Mouse (Mus musculus) intestine, embryonic 15.5 days (tissue): ENCODE data around the gene Sh3pxd2a. TPM values are rescaled to one million over a fixed set of nuclear protein-coding genes. Genes with fewer than 3 reads are reported as not detected.

Experiments
- ATAC-seq: fragments of 200-750 bp; cut with Nextera tagmentation; 2 replicates; pipeline ENCODE4 v1.8.0; 2017; ENCODE audit warnings: moderate TSS enrichment, moderate library complexity
- H3K27ac ChIP-seq: fragments of 300-500 bp; sonication (generic); 2 replicates; pipeline ENCODE4 v1.5.1; 2015; ENCODE audit warnings: mild to moderate bottlenecking, inconsistent platforms
- H3K27me3 ChIP-seq: fragments of 300-500 bp; sonication (generic); replicated peaks from 2 replicates; pipeline ENCODE4 v1.6.1; 2015; ENCODE audit warnings: inconsistent platforms
- H3K36me3 ChIP-seq: fragments of 300-500 bp; sonication (generic); 2 replicates; pipeline ENCODE4 v1.6.1; 2015; ENCODE audit warnings: inconsistent platforms
- H3K4me1 ChIP-seq: fragments of 300-500 bp; sonication (generic); replicated peaks from 2 replicates; pipeline ENCODE4 v1.6.1; 2015; ENCODE audit warnings: inconsistent platforms
- H3K4me2 ChIP-seq: fragments of 300-500 bp; sonication (generic); replicated peaks from 2 replicates; pipeline ENCODE4 v1.6.1; 2015; ENCODE audit warnings: mild to moderate bottlenecking, inconsistent platforms
- H3K4me3 ChIP-seq: fragments of 300-500 bp; sonication (generic); replicated peaks from 2 replicates; pipeline ENCODE4 v1.5.1; 2015; ENCODE audit warnings: inconsistent platforms
- H3K9ac ChIP-seq: fragments of 300-500 bp; sonication (generic); 2 replicates; pipeline ENCODE4 v1.6.1; 2015; ENCODE audit warnings: inconsistent platforms
- H3K9me3 ChIP-seq: fragments of 300-500 bp; sonication (generic); 2 replicates; pipeline ENCODE4 v1.6.1; 2016; ENCODE audit warnings: inconsistent platforms
- WGBS: fragments of 180-500 bp; shearing (Covaris S2); methylation state at CpG from one replicate; pipeline ENCODE4 v1.1.7; 2015; 5-methylcytosine and 5-hydroxymethylcytosine counted together
- polyA plus RNA-seq: library from polyadenylated mRNA; unstranded; fragments of >200 nt; fragmentation: Nextera tagmentation; extraction: Ambion mirVana; gene quantifications from 2 replicates; pipeline ENCODE4 v1.2.1, GENCODE M21; 2015

Gene Sh3pxd2a
- polyA plus RNA-seq, 1 experiment from 2014 or later = 5.0 TPM

DNA sequence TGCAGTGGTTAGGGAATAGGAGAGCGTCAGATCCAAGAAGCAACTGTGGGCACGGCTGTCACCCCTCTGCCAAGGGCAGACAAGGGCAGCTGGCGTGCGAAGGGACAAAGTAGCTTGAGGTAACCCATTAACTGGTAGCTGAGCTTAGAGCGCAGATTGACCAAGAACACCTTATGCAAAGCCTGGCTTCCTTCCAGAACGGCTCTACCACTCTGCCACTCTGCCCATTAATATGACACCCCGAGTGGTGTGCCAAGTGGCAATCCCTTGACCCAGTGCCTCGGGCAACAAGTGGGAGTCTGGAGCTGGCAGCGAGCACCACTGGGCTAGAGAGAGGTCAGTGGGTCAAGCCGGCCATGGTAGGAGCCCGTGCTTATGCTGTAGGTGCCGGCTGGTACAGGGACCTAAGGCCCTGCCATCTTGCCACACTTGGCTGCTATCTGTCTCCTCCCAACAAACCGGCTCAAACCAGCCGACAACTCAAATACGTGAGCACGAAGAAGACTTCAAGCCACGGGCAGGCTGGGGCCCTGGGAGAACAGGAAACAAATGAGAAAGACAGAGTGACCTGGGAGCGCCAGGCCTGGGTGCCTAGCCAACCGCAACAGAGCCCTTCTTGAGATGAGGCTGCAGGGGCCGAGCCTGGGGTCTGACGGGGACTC lies 161.9 kb downstream of the Sh3pxd2a start:
- peaks cover 29% of the 10 kb centered on the region for H3K4me1 ChIP-seq
- peak overlapping the region; percentile 70; the same call in 1 of the 2 replicates for H3K27ac ChIP-seq
- no peaks in the 10 kb centered on the region for H3K27me3 ChIP-seq
- H3K4me2 ChIP-seq = peak overlapping the region; percentile 32; the same call in 1 of the 2 replicates
- no peaks in the 10 kb centered on the region for H3K9me3 ChIP-seq
- H3K4me3 ChIP-seq = no peak overlapping the region
- H3K9ac ChIP-seq = no peak overlapping the region
- WGBS = 63% methylated on average over 21 of the region's 21 CpGs
- no peaks in the 10 kb centered on the region for H3K36me3 ChIP-seq
- ATAC-seq = peak; percentile 30

- peak overlapping the region; percentile 70 for H3K27ac ChIP-seq
- H3K9ac ChIP-seq = no peak overlapping the region
- H3K36me3 ChIP-seq = no peaks in the 10 kb centered on the region
- peak overlapping the region; percentile 32 for H3K4me2 ChIP-seq
- no peak overlapping the region for H3K4me3 ChIP-seq
- peak; percentile 70 for ATAC-seq
- H3K4me1 ChIP-seq = peaks cover 29% of the 10 kb centered on the region
- 20% methylated on average over 19 of the region's 19 CpGs for WGBS
- no peaks in the 10 kb centered on the region for H3K9me3 ChIP-seq
- H3K27me3 ChIP-seq = no peaks in the 10 kb centered on the region
These were observed 162.7 kb downstream of the Sh3pxd2a start for GRCm38 (mm10) chr19:47301303-47302190.

GRCm38 (mm10) chr19:47298100-47298499 lies 166.1 kb downstream of the Sh3pxd2a start:
- Histone ChIP-seq H3K27ac (no peak overlapping the region), H3K27me3 (no peaks in the 10 kb centered on the region), H3K36me3 (no peaks in the 10 kb centered on the region; the same call in 1 of the 2 replicates), H3K9ac (no peak overlapping the region), H3K9me3 (no peaks in the 10 kb centered on the region), H3K4me3 (no peak overlapping the region), H3K4me1 (peaks cover 25% of the 10 kb centered on the region), H3K4me2 (no peak overlapping the region)
- ATAC-seq = no peak
- 87% methylated on average over 11 of the region's 11 CpGs for WGBS

DNA sequence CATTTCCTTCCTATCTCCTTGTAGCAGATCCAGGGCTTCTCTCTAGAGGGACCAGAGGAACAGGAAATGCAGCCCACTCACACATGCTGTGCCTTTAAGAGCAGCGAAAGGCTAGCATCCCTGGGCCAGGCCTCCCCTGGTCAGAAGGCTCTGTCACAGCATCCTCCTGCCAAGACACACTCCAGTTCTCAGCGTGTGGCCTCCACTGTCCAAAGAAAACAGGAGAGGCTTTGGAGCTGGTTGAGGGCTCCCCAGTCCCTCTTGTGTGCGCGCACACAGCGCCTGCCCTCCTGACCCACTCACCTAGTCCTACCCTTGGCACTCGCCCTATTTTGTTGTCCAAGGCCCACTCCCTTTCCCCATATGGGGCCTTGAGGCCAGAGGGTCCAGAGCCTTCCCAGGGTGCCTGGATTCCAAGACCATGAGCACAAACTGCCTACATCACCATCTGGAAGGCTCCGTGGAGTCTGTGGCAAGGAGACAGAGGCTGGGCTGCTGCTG lies 171.7 kb downstream of the Sh3pxd2a start:
- Histone ChIP-seq H3K27ac (peak overlapping the region; percentile 76), H3K9me3 (no peaks in the 10 kb centered on the region), H3K4me1 (peaks cover 24% of the 10 kb centered on the region), H3K27me3 (no peaks in the 10 kb centered on the region), H3K9ac (no peak overlapping the region), H3K36me3 (no peaks in the 10 kb centered on the region; the same call in 1 of the 2 replicates), H3K4me3 (no peak overlapping the region), H3K4me2 (no peak overlapping the region)
- WGBS = 58% methylated on average over 7 of the region's 7 CpGs
- peak; percentile 48 for ATAC-seq

- no peaks in the 10 kb centered on the region for H3K27me3 ChIP-seq
- no peak overlapping the region for H3K9ac ChIP-seq
- peaks cover 31% of the 10 kb centered on the region for H3K4me1 ChIP-seq
- no peaks in the 10 kb centered on the region for H3K9me3 ChIP-seq
- H3K27ac ChIP-seq = peak overlapping the region; percentile 76
- H3K36me3 ChIP-seq = peaks cover 5% of the 10 kb centered on the region; the same call in 1 of the 2 replicates
- peak; percentile 54 for ATAC-seq
- no peak overlapping the region for H3K4me3 ChIP-seq
- WGBS = 49% methylated on average over 7 of the region's 7 CpGs
- H3K4me2 ChIP-seq = peak overlapping the region; percentile 14; the same call in 1 of the 2 replicates
These were observed 172.7 kb downstream of the Sh3pxd2a start for GRCm38 (mm10) chr19:47291307-47292080.

DNA sequence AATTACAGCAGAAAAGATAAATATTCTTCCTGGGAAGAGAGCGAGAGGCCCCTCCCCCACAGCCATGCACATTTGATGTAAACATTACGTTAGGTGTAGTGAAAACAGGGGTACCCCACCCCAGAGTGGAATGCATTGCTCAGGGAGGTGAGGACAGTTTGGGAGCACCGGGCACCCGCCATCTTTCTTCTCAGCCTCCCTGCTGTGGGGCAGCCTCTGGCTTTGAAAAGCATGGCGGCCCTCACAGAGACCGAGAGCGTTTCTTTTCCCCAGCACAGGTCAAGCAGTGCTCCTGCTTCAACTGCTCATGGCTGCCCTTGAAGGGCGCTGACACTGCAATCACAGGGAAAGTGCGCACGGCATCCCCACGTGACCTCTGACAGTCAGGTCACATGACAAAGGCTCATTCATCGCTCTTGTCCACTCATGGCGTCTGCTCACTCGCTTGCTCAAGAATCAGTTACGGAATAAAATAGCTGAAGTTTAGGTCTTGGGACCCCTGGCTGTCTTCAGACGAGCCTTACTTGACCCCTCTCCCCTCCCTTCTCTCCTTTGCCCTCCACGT lies 177.2 kb downstream of the Sh3pxd2a start:
- peaks cover 26% of the 10 kb centered on the region for H3K4me1 ChIP-seq
- no peak overlapping the region for H3K4me3 ChIP-seq
- peaks cover 18% of the 10 kb centered on the region; the same call in 1 of the 2 replicates for H3K36me3 ChIP-seq
- no peaks in the 10 kb centered on the region for H3K9me3 ChIP-seq
- ATAC-seq = no peak
- H3K27me3 ChIP-seq = no peaks in the 10 kb centered on the region
- no peak overlapping the region for H3K4me2 ChIP-seq
- no peak overlapping the region for H3K27ac ChIP-seq
- WGBS = 65% methylated on average over 17 of the region's 17 CpGs
- H3K9ac ChIP-seq = no peak overlapping the region

DNA sequence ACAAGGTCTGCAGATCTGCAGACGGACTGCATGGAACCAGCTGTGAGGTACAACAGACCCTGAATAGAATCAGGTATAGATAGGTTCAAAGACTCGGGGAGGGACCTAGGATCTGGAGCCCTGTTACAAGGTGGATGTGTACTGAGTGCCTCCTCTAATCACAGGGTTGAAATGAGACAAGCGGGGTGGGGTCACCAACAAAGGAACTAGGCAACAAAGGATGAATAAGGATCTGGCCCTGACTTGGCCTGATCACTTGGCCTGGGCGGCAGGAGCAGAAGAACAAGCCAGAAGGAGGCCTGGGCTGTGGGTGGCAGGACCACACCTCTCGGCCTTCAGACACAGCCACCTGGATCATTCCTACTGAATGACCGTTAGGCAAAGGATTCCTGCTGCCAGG lies 178.6 kb downstream of the Sh3pxd2a start:
- 83% methylated on average over 6 of the region's 6 CpGs for WGBS
- Histone ChIP-seq H3K9ac (no peak overlapping the region), H3K36me3 (peaks cover 18% of the 10 kb centered on the region; the same call in 1 of the 2 replicates), H3K27ac (no peak overlapping the region), H3K9me3 (no peaks in the 10 kb centered on the region), H3K27me3 (no peaks in the 10 kb centered on the region), H3K4me3 (no peak overlapping the region), H3K4me1 (peaks cover 14% of the 10 kb centered on the region), H3K4me2 (no peak overlapping the region)
- ATAC-seq = no peak

DNA sequence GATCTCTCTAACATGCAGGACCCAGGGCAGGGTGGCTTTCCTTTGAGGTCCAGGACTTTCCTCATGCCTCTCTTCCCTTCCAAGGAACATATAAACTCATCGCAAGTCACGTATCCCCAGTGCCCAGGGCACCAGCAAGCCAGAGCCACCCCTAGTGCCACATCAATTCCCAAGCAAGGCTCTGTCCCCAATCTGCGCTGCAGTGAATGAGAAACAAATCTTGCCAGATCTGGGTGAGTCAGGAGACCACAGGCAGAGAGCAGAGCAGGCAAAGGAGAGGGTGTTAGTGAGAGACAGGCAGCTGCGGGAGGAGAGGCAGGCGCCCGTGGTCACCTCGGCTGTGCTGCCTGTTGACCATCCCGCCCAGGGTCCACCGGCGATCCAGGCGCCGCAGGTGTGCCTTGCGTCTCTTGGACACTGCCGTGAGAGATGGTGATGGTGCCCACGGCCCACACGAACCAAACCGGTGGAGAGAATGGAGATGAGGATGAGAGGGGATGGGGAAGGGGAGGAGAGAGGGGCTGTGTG lies 181.4 kb downstream of the Sh3pxd2a start:
- 94% methylated on average over 17 of the region's 17 CpGs for WGBS
- no peak for ATAC-seq
- Histone ChIP-seq H3K36me3 (peaks cover 26% of the 10 kb centered on the region), H3K9ac (no peak overlapping the region), H3K9me3 (no peaks in the 10 kb centered on the region), H3K27me3 (no peaks in the 10 kb centered on the region), H3K4me1 (peaks cover 18% of the 10 kb centered on the region), H3K4me3 (no peak overlapping the region), H3K4me2 (no peak overlapping the region), H3K27ac (no peak overlapping the region)

DNA sequence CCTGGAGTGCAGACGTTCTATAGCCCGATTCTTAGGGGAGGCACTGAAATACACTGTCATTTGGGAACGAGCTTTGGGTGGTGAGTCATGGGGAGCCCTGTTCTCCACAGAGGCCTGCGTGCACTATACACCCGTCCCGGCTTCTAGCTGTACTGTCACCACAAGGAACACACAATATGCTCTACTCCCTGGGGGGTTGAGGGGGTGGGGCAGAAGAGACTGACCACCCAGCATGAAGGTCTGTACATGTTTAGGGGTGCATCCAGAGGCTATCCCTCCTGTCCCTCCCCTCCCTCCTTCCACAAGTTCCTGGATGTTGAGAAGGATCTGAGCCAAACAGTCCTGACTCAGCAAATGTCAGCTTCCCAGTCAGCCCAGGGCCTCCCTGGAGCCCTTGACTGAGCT lies 182.1 kb downstream of the Sh3pxd2a start:
- H3K27me3 ChIP-seq = no peaks in the 10 kb centered on the region
- peak; percentile 34; the same call in 1 of the 2 replicates for ATAC-seq
- no peak overlapping the region for H3K4me2 ChIP-seq
- no peaks in the 10 kb centered on the region for H3K9me3 ChIP-seq
- H3K27ac ChIP-seq = no peak overlapping the region
- H3K4me3 ChIP-seq = no peak overlapping the region
- WGBS = 66% methylated on average over 6 of the region's 6 CpGs
- H3K4me1 ChIP-seq = peaks cover 19% of the 10 kb centered on the region
- H3K9ac ChIP-seq = peak overlapping the region; percentile 17; the same call in 1 of the 2 replicates
- peaks cover 26% of the 10 kb centered on the region for H3K36me3 ChIP-seq

DNA sequence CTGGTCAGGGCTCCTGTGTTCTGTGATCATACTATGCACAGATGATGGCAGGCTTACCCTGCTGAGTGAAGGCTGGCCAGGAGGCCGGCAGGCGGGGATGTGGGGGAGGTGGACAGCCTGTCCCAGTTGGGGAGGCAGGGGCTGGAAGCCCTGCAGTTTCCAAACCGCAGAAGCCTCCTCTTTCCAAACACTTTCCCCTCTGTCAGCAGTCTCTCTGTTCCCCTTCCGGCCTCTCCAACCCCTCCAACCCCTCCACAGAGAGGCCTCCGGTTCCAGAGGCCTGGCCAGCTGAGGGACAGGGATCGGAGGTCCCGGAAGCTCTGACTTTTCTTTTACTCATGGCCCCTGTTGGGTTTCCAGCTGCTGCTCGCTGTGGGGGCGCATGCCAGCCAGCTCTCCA lies 183.3 kb downstream of the Sh3pxd2a start:
- ATAC-seq = no peak
- peaks cover 14% of the 10 kb centered on the region; the same call in 1 of the 2 replicates for H3K4me1 ChIP-seq
- H3K4me2 ChIP-seq = no peak overlapping the region
- H3K36me3 ChIP-seq = peaks cover 24% of the 10 kb centered on the region
- H3K9ac ChIP-seq = no peak overlapping the region
- H3K27ac ChIP-seq = no peak overlapping the region
- no peaks in the 10 kb centered on the region for H3K27me3 ChIP-seq
- 85% methylated on average over 9 of the region's 9 CpGs for WGBS
- no peak overlapping the region for H3K4me3 ChIP-seq
- no peaks in the 10 kb centered on the region for H3K9me3 ChIP-seq

DNA sequence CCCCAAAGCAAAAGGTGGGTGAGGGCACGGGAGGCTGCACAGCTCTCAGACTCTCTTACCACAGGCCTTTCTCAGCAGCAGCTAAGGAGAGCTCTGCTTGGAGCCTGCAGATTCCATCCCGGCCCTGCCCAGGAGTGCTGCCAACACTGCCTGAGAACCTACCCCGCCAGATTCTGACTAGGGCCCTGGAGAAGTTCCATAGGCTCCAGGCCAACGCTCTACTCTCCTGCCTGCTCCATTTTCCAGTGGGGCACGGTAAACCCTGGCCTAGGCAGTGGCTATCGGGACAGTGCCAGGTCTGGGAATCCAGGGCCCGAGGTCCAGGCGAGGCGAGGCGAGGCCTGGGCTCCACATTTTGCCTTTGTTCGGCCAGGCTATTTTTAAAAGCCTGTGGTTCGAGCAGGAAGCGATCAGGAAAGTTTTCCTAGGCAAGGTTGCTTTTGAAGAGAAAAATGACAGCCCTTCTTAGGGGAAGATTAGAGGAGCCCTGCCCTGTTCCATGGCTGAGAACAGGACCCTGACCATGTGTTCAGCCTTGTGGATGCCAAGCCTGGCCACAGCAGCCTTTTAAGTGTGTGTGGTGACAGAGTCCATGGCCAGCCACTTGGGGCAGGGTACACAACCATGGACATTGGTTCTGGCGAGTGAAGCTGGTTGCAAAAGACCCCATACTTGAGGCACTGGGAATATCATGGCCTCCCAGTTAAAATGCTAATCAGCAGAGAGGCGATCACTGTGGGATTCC lies 184.2 kb downstream of the Sh3pxd2a start:
- peaks cover 25% of the 10 kb centered on the region for H3K36me3 ChIP-seq
- peaks cover 14% of the 10 kb centered on the region; the same call in 1 of the 2 replicates for H3K4me1 ChIP-seq
- H3K9me3 ChIP-seq = no peaks in the 10 kb centered on the region
- H3K27me3 ChIP-seq = no peaks in the 10 kb centered on the region
- H3K4me3 ChIP-seq = no peak overlapping the region
- peak overlapping the region; percentile 62 for H3K27ac ChIP-seq
- H3K4me2 ChIP-seq = no peak overlapping the region
- WGBS = 77% methylated on average over 15 of the region's 15 CpGs
- H3K9ac ChIP-seq = no peak overlapping the region
- no peak for ATAC-seq
